Mouse (Mus musculus): ENCODE data around the gene Lrriq4. TPM values are rescaled to one million over a fixed set of nuclear protein-coding genes. Genes with fewer than 3 reads are reported as not detected.
"Not testable (repeated sequence)": the region's sequence is repeated elsewhere in the genome, so short reads cannot be mapped to it uniquely, and the experiment has no call there.

The Lrriq4 gene
- total RNA-seq, 2 experiments from 2014 or later: not detected

GRCm38 (mm10) chr3:30655937-30656336 lies 11.6 kb downstream of the Lrriq4 start:
- no peak for ATAC-seq (replicated peaks; ENCODE audit: low FRiP score, poor library complexity, severe bottlenecking)

- ATAC-seq (replicated peaks; ENCODE audit: low FRiP score, poor library complexity, severe bottlenecking): no peak
Observed at GRCm38 (mm10) chr3:30658486-30658885, 14.2 kb downstream of the Lrriq4 start.

- ATAC-seq (replicated peaks; ENCODE audit: low FRiP score, poor library complexity, severe bottlenecking): no peak
Observed at GRCm38 (mm10) chr3:30683190-30683589, 38.9 kb downstream of the Lrriq4 start.

GRCm38 (mm10) chr3:30687216-30687615 lies 42.9 kb downstream of the Lrriq4 start:
- no peak for ATAC-seq (replicated peaks; ENCODE audit: low FRiP score, poor library complexity, severe bottlenecking)

GRCm38 (mm10) chr3:30690976-30691375 lies 46.7 kb downstream of the Lrriq4 start:
- ATAC-seq (replicated peaks; ENCODE audit: low FRiP score, poor library complexity, severe bottlenecking): no peak

- ATAC-seq (replicated peaks; ENCODE audit: low FRiP score, poor library complexity, severe bottlenecking): no peak
Observed at GRCm38 (mm10) chr3:30695661-30696060, 51.4 kb downstream of the Lrriq4 start.

- peak; percentile 73 for ATAC-seq (replicated peaks; ENCODE audit: low FRiP score, poor library complexity, severe bottlenecking)
Observed at GRCm38 (mm10) chr3:30696346-30696745, 52.0 kb downstream of the Lrriq4 start.

GRCm38 (mm10) chr3:30697891-30698290 lies 53.6 kb downstream of the Lrriq4 start:
- ATAC-seq (replicated peaks; ENCODE audit: low FRiP score, poor library complexity, severe bottlenecking): no peak

- ATAC-seq (replicated peaks; ENCODE audit: low FRiP score, poor library complexity, severe bottlenecking): not testable (repeated sequence)
Observed at GRCm38 (mm10) chr3:30699711-30700505, 55.6 kb downstream of the Lrriq4 start, which contains the start of gene Lrrc31. Gene Lrrc31, minus strand, starts transcription at chr3:30699843.

- no peak for ATAC-seq (replicated peaks; ENCODE audit: low FRiP score, poor library complexity, severe bottlenecking)
Observed at GRCm38 (mm10) chr3:30705977-30706376, 61.7 kb downstream of the Lrriq4 start.

- ATAC-seq (replicated peaks; ENCODE audit: low FRiP score, poor library complexity, severe bottlenecking): peak; percentile 66
Observed at GRCm38 (mm10) chr3:30706614-30707276, 62.4 kb downstream of the Lrriq4 start.

- no peak for ATAC-seq (replicated peaks; ENCODE audit: low FRiP score, poor library complexity, severe bottlenecking)
Observed at GRCm38 (mm10) chr3:30710191-30710590, 65.9 kb downstream of the Lrriq4 start.

GRCm38 (mm10) chr3:30713334-30713733 lies 69.0 kb downstream of the Lrriq4 start:
- no peak for ATAC-seq (replicated peaks; ENCODE audit: low FRiP score, poor library complexity, severe bottlenecking)

GRCm38 (mm10) chr3:30718649-30719048 lies 74.3 kb downstream of the Lrriq4 start:
- ATAC-seq (replicated peaks; ENCODE audit: low FRiP score, poor library complexity, severe bottlenecking): no peak

Other genes starting within 250 kb of the Lrriq4 start
- gene Mecom, start 96.5 kb upstream of the Lrriq4 start, total RNA-seq (2015; ENCODE audit: low replicate concordance): 0.58 and 1.0 TPM in 2 replicates
- gene Mecom, start 96.5 kb upstream of the Lrriq4 start, total RNA-seq (2017; ENCODE audit: low replicate concordance): 0.84 TPM in 1 of 2 replicates, not detected in the other
- gene Actrt3, start 44.6 kb upstream of the Lrriq4 start, total RNA-seq (2015; ENCODE audit: low replicate concordance): 1.3 TPM in 1 of 2 replicates, not detected in the other
- gene Actrt3, start 44.6 kb upstream of the Lrriq4 start, total RNA-seq (2017; ENCODE audit: low replicate concordance): not detected in 2 replicates
- 15.7 and 22.3 TPM in 2 replicates for gene Mynn, start 42.4 kb upstream of the Lrriq4 start, total RNA-seq (2015; ENCODE audit: low replicate concordance)
- gene Mynn, start 42.4 kb upstream of the Lrriq4 start, total RNA-seq (2017; ENCODE audit: low replicate concordance): 37.1 and 41.4 TPM in 2 replicates
- gene Lrrc34, start 3.4 kb downstream of the Lrriq4 start, total RNA-seq (2015; ENCODE audit: low replicate concordance): not detected in 2 replicates
- not detected in 2 replicates for gene Lrrc34, start 3.4 kb downstream of the Lrriq4 start, total RNA-seq (2017; ENCODE audit: low replicate concordance)
- gene Lrrc31, start 55.3 kb downstream of the Lrriq4 start, total RNA-seq (2015; ENCODE audit: low replicate concordance): not detected in 2 replicates
- gene Lrrc31, start 55.3 kb downstream of the Lrriq4 start, total RNA-seq (2017; ENCODE audit: low replicate concordance): 0.84 TPM in 1 of 2 replicates, not detected in the other
- not detected in 2 replicates for gene Samd7, start 101.8 kb downstream of the Lrriq4 start, total RNA-seq (2015; ENCODE audit: low replicate concordance)
- 0.26 and 0.84 TPM in 2 replicates for gene Samd7, start 101.8 kb downstream of the Lrriq4 start, total RNA-seq (2017; ENCODE audit: low replicate concordance)
- 219 and 226 TPM in 2 replicates for gene Sec62, start 148.4 kb downstream of the Lrriq4 start, total RNA-seq (2015; ENCODE audit: low replicate concordance)
- gene Sec62, start 148.4 kb downstream of the Lrriq4 start, total RNA-seq (2017; ENCODE audit: low replicate concordance): 338 and 399 TPM in 2 replicates
- 16.5 and 35.3 TPM in 2 replicates for gene Gpr160, start 211.4 kb downstream of the Lrriq4 start, total RNA-seq (2015; ENCODE audit: low replicate concordance)
- 7.8 and 10.7 TPM in 2 replicates for gene Gpr160, start 211.4 kb downstream of the Lrriq4 start, total RNA-seq (2017; ENCODE audit: low replicate concordance)